Mouse (Mus musculus) adipose tissue, adult 10 weeks (tissue): Measurements from ENCODE around the gene Dnajb7. TPM values are rescaled to one million over a fixed set of nuclear protein-coding genes. Genes with fewer than 3 reads are reported as not detected.

Experiments
- polyA plus RNA-seq: library from polyadenylated mRNA; stranded (reverse); fragments of 350-450 nt; fragmentation: Illumina TruSeq; extraction: RNeasy Lipid Tissue Mini Kit (QIAGEN cat#74804); gene quantifications from one replicate; pipeline ENCODE4 v1.2.3, GENCODE M21; 2014; ENCODE audit warnings: low read depth, low replicate concordance

Gene Dnajb7
- polyA plus RNA-seq: 4.2 TPM

GRCm38 (mm10) chr15:81408199-81408598, at the start of gene Dnajb7:
Dnajb7 (minus strand) TSS chr15:81408299.

GRCm38 (mm10) chr15:81399638-81400315, 8.3 kb downstream of the Dnajb7 start, which contains the start of the genes St13 and Xpnpep3:
St13 (minus strand) TSS chr15:81400077.
Xpnpep3 (plus strand) TSS chr15:81400138.

GRCm38 (mm10) chr15:81360345-81361021, 47.6 kb downstream of the Dnajb7 start, which contains the start of gene Slc25a17:
Slc25a17 (minus strand) TSS chr15:81360812.

Other genes starting within 250 kb of the Dnajb7 start
- 13.0 TPM for gene Mrtfa, start 217.5 kb downstream of the Dnajb7 start, polyA plus RNA-seq
- 1.4 TPM for gene Mchr1, start 172.8 kb downstream of the Dnajb7 start, polyA plus RNA-seq
- 51.3 TPM for gene Slc25a17, start 47.5 kb downstream of the Dnajb7 start, polyA plus RNA-seq
- 154 TPM for gene St13, start 8.2 kb downstream of the Dnajb7 start, polyA plus RNA-seq
- gene Xpnpep3, start 8.2 kb downstream of the Dnajb7 start, polyA plus RNA-seq: 11.3 TPM
- 85.1 TPM for gene Rbx1, start 58.0 kb upstream of the Dnajb7 start, polyA plus RNA-seq
- gene Ep300, start 177.1 kb upstream of the Dnajb7 start, polyA plus RNA-seq: 22.4 TPM